Mouse (Mus musculus): ENCODE results near the gene Lrtm1.

DNA sequence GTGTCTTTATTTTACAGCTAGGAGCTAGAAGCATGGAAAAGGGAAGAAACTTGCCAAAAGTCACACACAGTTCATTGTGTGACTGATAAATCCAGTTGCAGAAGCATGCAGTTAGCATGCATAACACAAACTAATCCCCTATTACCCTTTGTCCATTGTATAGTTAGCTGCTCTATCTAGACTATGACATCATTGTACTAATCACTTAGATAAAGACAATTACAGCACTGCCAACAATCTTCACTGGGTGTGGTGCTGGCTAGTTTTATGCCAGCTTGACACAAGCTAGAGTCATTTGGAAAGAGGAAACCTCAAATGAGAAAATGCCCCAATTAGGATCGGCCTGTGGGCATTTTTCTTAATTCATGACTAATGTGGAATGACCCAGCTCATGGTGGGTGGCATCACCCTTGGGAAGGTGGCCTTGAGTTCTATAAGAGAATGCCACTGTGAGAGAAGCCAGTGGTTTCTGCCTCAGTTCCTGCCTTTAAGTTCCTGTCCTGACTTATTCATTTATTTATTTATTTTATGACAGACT lies 13.9 kb downstream of the Lrtm1 start:
- no peak for TF ChIP-seq POLR2A (IDR thresholded peaks at IDR 0.05; ENCODE audit: borderline replicate concordance, low read depth, low read length)
- TF ChIP-seq CTCF (IDR thresholded peaks at IDR 0.05; ENCODE audit: low read depth, low read length), result no peak

All from bone marrow macrophage, adult 2 months (primary cell).